Mouse (Mus musculus): ENCODE data around the gene Gm17617.

DNA sequence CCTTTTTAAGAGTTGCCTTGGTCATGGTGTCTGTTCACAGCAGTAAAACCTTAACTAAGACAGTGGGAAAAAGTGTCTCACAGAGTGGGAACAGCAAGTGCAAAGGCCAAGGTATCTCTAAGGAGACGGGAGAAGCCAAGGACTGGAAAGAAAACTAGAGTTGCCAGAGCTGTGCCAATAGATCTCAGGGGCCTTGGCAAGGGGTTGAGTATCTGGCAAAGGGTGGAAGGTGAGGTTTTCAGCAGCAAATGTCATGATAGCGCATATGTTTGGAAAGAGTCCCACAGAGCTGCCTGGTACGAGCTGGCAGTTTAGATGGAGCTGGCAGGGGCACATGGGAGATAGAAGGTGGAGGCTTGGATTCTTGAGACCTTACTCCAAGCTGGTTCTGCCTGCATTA, 46.2 kb upstream of the Gm17617 start:
- TF ChIP-seq POLR2A (IDR thresholded peaks at IDR 0.05; ENCODE audit: borderline replicate concordance, low read depth, low read length) (no peak), CTCF (IDR thresholded peaks at IDR 0.05; ENCODE audit: low read depth, low read length) (no peak)
